ENCODE assay signal across 9 mouse cellular contexts in the genomic region with DNA sequence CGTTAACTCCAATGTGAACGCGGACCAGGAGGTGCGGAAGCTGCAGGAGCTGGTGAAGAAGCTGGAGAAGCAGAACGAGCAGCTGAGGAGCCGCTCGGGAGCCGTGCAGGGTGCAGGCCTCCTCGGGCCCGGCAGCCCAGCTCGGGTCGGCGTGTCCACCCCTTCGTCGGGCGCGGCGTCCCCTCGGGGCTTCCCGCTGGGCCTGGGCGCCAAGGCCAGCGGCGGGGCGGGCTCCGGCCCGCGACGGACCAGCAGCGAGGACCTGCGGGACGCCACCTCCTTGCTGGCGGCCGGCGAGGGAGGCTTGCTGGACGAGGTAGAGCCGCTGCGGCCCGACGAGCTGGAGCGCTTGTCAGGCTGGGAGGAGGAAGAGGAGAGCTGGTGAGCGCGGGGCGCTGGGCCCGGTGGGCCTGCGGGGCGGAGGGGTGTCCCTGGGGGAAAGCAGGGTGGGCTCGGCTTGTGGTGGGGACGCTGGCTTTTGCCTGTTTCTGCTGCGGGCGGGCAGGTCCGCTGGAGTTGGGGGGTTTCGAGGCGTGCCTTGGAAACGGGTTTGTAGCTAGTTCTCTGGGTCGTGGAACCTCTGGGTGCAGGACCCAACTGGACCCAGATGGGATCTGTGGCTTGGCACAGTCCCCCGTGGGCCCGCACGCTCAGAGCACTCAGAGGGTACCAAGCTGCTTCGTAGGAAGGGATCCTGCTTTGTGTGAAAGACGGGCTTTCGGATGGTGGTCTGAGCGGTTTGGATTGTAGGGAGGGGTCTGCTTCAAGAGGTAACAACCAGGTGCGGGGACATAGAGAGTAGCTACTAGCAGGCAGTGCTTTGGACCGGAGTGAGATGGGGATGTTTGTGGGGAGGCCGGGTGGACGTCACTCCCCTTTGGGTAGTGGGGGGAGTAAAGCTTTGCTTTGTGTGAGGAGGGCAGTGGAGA. TPM values are rescaled to one million over a fixed set of nuclear protein-coding genes. Genes with fewer than 3 reads are reported as not detected.
DNase-seq lines count a peak whose midpoint lies in the region; ATAC-seq and TF ChIP-seq lines count a peak whose summit lies in the region.
"Had no signal": no experiment of that assay in that cellular context is flagged by ENCODE, and none has a peak within 500 bp of the region (broad histone marks: within the 10 kb centered on the region; RNA-seq: fewer than 3 reads in every experiment).

No protein-coding gene starts in this region.

- peak overlapping the region; percentile 99 for H3K27ac ChIP-seq in embryonic facial prominence, embryonic 14.5 days (replicated peaks; ENCODE audit: low read depth, low read length)
- H3K27ac ChIP-seq in midbrain, embryonic 14.5 days (replicated peaks; ENCODE audit: low read depth, low read length): peak overlapping the region; percentile 98
- peak overlapping the region; percentile 99 for H3K27ac ChIP-seq in stomach, postnatal 0 days (replicated peaks)

- no peak for TF ChIP-seq CTCF in stomach, postnatal 0 days (IDR thresholded peaks at IDR 0.05; ENCODE audit: low read depth)

- H3K4me2 ChIP-seq in embryonic facial prominence, embryonic 14.5 days (ENCODE audit: low read depth, low read length): peak overlapping the region; percentile 84
- peak overlapping the region; percentile 68 for H3K4me2 ChIP-seq in midbrain, embryonic 14.5 days (ENCODE audit: low read length)
- H3K4me2 ChIP-seq in stomach, postnatal 0 days (replicated peaks; ENCODE audit: low read depth): peak overlapping the region; percentile 85

- no peaks in the 10 kb centered on the region for H3K27me3 ChIP-seq in embryonic facial prominence, embryonic 14.5 days (replicated peaks; ENCODE audit: control insufficient read depth, insufficient read depth, low read length)
- no peaks in the 10 kb centered on the region for H3K27me3 ChIP-seq in midbrain, embryonic 14.5 days (ENCODE audit: control insufficient read depth, insufficient read depth, low read length)
- no peaks in the 10 kb centered on the region for H3K27me3 ChIP-seq in stomach, postnatal 0 days (ENCODE audit: control insufficient read depth, insufficient read depth, low read length)

- H3K36me3 ChIP-seq in embryonic facial prominence, embryonic 14.5 days (ENCODE audit: control insufficient read depth, insufficient read depth, low read length): no peaks in the 10 kb centered on the region
- H3K36me3 ChIP-seq in midbrain, embryonic 14.5 days (ENCODE audit: control insufficient read depth, insufficient read depth, low read length): no peaks in the 10 kb centered on the region
- H3K36me3 ChIP-seq in stomach, postnatal 0 days (ENCODE audit: control insufficient read depth, insufficient read depth, low read length): no peaks in the 10 kb centered on the region

- DNase-seq in heart, adult 18-20 months: peak; percentile 30 to 61
- no peak for DNase-seq in heart, adult 8-10 months (ENCODE audit: low spot score)
- peak; percentile 56 for DNase-seq in MN1 (ENCODE audit: low spot score)
- peak; percentile 42 for DNase-seq in embryonic facial prominence, embryonic 14.5 days (ENCODE audit: low spot score)
- peak; percentile 54 for DNase-seq in heart, postnatal 10 days
- peak; percentile 41 for DNase-seq in left cerebral cortex, postnatal 4 days
- peak; percentile 75 for DNase-seq in midbrain, embryonic 14.5 days
- DNase-seq in stomach, postnatal 0 days (ENCODE audit: low spot score): peak; percentile 30

- H3K9me3 ChIP-seq in embryonic facial prominence, embryonic 14.5 days (ENCODE audit: control insufficient read depth, low read length): no peaks in the 10 kb centered on the region
- no peaks in the 10 kb centered on the region for H3K9me3 ChIP-seq in midbrain, embryonic 14.5 days (ENCODE audit: control insufficient read depth, low read length)
- H3K9me3 ChIP-seq in stomach, postnatal 0 days (ENCODE audit: control insufficient read depth, low read length): no peaks in the 10 kb centered on the region

- no peak for TF ChIP-seq EP300 in stomach, postnatal 0 days (optimal IDR thresholded peaks at IDR 0.05)

- intact Hi-C loops in heart, postnatal 10 days (cut with DNase I): loop anchor here (2.0 kb wide), 1 partner anchor 18 kb away; no protein-coding TSS in a partner anchor
- intact Hi-C loops in left cerebral cortex, postnatal 4 days (cut with DNase I): no loop called here

- H3K4me1 ChIP-seq in embryonic facial prominence, embryonic 14.5 days (ENCODE audit: control insufficient read depth, insufficient read depth, low read length): peaks cover 30% of the 10 kb centered on the region
- H3K4me1 ChIP-seq in midbrain, embryonic 14.5 days (ENCODE audit: control insufficient read depth, insufficient read depth, low read length): peaks cover 23% of the 10 kb centered on the region
- peaks cover 9% of the 10 kb centered on the region; the same call in 1 of the 2 replicates for H3K4me1 ChIP-seq in stomach, postnatal 0 days (replicated peaks; ENCODE audit: control insufficient read depth, insufficient read depth)

- peak; percentile 48 for ATAC-seq in embryonic facial prominence, embryonic 14.5 days (ENCODE audit: low read depth)
- ATAC-seq in midbrain, embryonic 14.5 days (ENCODE audit: low FRiP score, low TSS enrichment): peak; percentile 53
- ATAC-seq in stomach, postnatal 0 days (ENCODE audit: low FRiP score, low TSS enrichment): peak; percentile 35; the same call in 1 of the 2 replicates

- peak overlapping the region; percentile 99 for H3K4me3 ChIP-seq in embryonic facial prominence, embryonic 14.5 days (ENCODE audit: low read depth, low read length)
- peak overlapping the region; percentile 100 for H3K4me3 ChIP-seq in midbrain, embryonic 14.5 days (replicated peaks; ENCODE audit: low read depth, low read length)
- H3K4me3 ChIP-seq in stomach, postnatal 0 days (ENCODE audit: low read depth, low read length): peak overlapping the region; percentile 97

- WGBS in embryonic facial prominence, embryonic 14.5 days: under 1% methylated on average over 35 of the region's 66 CpGs
- under 1% methylated on average over 65 of the region's 66 CpGs for WGBS in midbrain, embryonic 14.5 days
- WGBS in stomach, postnatal 0 days: under 1% methylated on average over 64 of the region's 66 CpGs

- peak overlapping the region; percentile 98 for H3K9ac ChIP-seq in embryonic facial prominence, embryonic 14.5 days (ENCODE audit: low read depth, low read length)
- peak overlapping the region; percentile 98 for H3K9ac ChIP-seq in midbrain, embryonic 14.5 days (replicated peaks; ENCODE audit: low read length)
- peak overlapping the region; percentile 98 for H3K9ac ChIP-seq in stomach, postnatal 0 days (ENCODE audit: low read length)

RNA-seq across cellular contexts. Expression of a gene that starts 0.8 kb away (rescaled TPM):
- 100 to 1,000 TPM; 138 to 147 TPM for total RNA-seq in heart, adult 18-20 months (2021)
- total RNA-seq in heart, adult 8-10 months (2022): 100 to 1,000 TPM; 140 to 190 (median 176) TPM
- 24.9 and 25.5 TPM in 2 replicates for polyA plus RNA-seq in embryonic facial prominence, embryonic 14.5 days (2014; fragmentation: Nextera tagmentation; extraction: Ambion mirVana)
- 100 to 1,000 TPM; 128 to 131 TPM for total RNA-seq in heart, postnatal 10 days (2021)
- total RNA-seq in left cerebral cortex, postnatal 4 days (2021): 10 to 100 TPM; 57.1 to 66.7 TPM
- 20.2 and 25.9 TPM in 2 replicates for polyA plus RNA-seq in midbrain, embryonic 14.5 days (2014; fragmentation: Nextera tagmentation; extraction: Ambion mirVana)
- polyA plus RNA-seq in stomach, postnatal 0 days (2015; fragmentation: Nextera tagmentation; extraction: Ambion mirVana): 10.0 and 11.5 TPM in 2 replicates

RNA-seq across cellular contexts. Expression of a gene that starts 46.6 kb away (rescaled TPM):
- total RNA-seq in heart, adult 18-20 months (2021): 10 to 100 TPM; 15.0 to 16.8 TPM
- 10 to 100 TPM; 13.2 to 14.5 (median 13.5) TPM for total RNA-seq in heart, adult 8-10 months (2022)
- 7.8 and 7.9 TPM in 2 replicates for polyA plus RNA-seq in embryonic facial prominence, embryonic 14.5 days (2014; fragmentation: Nextera tagmentation; extraction: Ambion mirVana)
- total RNA-seq in heart, postnatal 10 days (2021): 10 to 100 TPM in 1 of 2 experiments, 1 to 10 TPM in 1; 8.0 to 10.8 TPM
- total RNA-seq in left cerebral cortex, postnatal 4 days (2021): 10 to 100 TPM; 13.6 to 16.1 TPM
- polyA plus RNA-seq in midbrain, embryonic 14.5 days (2014; fragmentation: Nextera tagmentation; extraction: Ambion mirVana): 1.6 and 5.3 TPM in 2 replicates
- polyA plus RNA-seq in stomach, postnatal 0 days (2015; fragmentation: Nextera tagmentation; extraction: Ambion mirVana): 9.5 and 9.6 TPM in 2 replicates

RNA-seq across cellular contexts. Expression of a gene that starts 59.6 kb away (rescaled TPM):
- total RNA-seq in heart, adult 18-20 months (2021): not detected
- not detected for total RNA-seq in heart, adult 8-10 months (2022)
- not detected in 2 replicates for polyA plus RNA-seq in embryonic facial prominence, embryonic 14.5 days (2014; fragmentation: Nextera tagmentation; extraction: Ambion mirVana)
- total RNA-seq in heart, postnatal 10 days (2021): not detected
- total RNA-seq in left cerebral cortex, postnatal 4 days (2021): not detected
- not detected in 2 replicates for polyA plus RNA-seq in midbrain, embryonic 14.5 days (2014; fragmentation: Nextera tagmentation; extraction: Ambion mirVana)
- polyA plus RNA-seq in stomach, postnatal 0 days (2015; fragmentation: Nextera tagmentation; extraction: Ambion mirVana): not detected in 2 replicates
- total RNA-seq: layer of hippocampus, adult 18-20 months had no signal
